Mouse (Mus musculus): Measurements from ENCODE around the gene Nrd1.

DNA sequence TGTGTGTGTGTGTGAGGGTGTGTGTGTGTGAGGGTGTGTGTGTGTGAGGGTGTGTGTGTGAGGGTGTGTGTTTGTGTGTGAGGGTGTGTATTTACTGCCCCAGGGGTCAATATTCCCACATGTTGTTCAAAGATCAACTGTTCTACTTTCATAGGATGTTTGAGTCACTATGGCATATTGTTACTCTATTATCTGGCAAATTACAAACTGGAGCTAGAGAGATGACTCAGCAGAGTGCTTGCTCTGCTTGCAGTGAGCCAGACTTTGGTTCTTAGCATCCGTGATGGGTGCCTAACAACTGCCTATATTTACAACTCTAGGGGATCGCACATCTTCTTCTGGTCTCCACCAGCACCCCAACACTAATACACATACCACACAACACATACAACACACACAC lies 29.4 kb downstream of the Nrd1 start:
- TF ChIP-seq POLR2A (IDR thresholded peaks at IDR 0.05; ENCODE audit: borderline replicate concordance, low read depth, low read length) (no peak), CTCF (IDR thresholded peaks at IDR 0.05; ENCODE audit: low read depth, low read length) (no peak)
